Mouse (Mus musculus) embryo, embryonic 11 days (tissue): ENCODE measurements at regions not wholly inside any gene's neighbourhood (a gene's known extent, or its start where the extent isn't known, plus 50 kb on each side); places are given as distances from the start of the nearest gene placed in this dataset.

ENCODE experiments used
- DNase-seq: peaks from one replicate; pipeline ENCODE4 v3.0.0-alpha.2; 2015

DNA sequence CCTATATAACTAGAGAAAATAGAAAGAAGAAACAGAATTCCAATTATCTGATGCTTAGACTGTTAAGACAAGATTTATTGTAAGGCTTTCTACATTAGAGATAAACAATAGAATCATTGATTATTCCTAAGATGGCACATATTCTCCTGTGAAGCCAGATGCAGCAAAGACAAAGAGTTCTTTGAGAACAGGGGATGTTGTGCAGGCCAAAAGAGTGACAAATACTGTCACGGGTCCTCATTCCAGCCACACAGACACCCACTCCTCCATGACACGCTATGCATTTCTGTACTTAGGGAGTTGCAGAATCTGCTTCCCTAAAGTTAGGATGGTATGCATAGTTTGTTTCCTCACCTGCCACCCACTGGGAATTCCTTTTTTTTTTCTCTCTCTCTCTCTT, 245.2 kb downstream of the Sv2b start:
- DNase-seq, result no peak

DNA sequence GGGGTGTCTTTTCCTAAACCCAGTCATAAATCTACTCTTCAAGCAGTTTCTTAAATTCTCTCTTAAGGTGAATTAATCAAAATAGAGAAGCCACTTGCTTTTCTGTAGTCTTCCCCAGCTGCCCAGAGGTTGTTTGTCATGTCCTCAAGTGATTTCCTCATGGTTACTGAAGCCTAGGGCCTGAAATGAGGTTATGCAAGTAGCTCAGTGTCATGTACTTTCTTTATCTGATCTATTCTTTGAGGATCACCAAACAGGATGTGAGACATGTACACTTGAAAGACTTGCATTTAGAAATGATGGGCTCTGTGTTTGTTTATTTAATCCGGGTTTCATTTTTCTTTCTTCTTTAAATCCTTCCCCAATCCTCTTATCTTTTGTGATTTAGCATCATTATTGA, 258.8 kb downstream of the Sv2b start:
- DNase-seq, result no peak

DNA sequence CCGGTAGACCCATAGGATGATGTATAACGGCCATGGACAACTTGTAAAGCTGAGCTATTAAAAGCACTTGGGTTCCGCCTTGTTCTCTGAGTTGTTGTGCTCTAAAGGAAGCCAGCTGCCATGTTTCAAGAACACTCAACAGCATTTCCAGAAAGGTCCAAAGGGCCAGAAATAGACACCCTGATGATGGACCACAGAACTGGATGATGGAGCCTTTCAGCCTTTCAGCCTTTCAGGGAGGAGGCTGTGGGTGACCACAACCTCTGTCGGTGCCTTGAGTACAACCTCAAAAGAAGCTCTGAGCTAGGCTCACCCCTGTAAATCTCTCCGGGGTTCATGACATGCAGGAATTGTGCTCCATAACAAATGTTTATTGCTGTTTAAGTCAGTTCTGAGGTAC, 259.3 kb downstream of the Sv2b start:
- DNase-seq, result no peak

DNA sequence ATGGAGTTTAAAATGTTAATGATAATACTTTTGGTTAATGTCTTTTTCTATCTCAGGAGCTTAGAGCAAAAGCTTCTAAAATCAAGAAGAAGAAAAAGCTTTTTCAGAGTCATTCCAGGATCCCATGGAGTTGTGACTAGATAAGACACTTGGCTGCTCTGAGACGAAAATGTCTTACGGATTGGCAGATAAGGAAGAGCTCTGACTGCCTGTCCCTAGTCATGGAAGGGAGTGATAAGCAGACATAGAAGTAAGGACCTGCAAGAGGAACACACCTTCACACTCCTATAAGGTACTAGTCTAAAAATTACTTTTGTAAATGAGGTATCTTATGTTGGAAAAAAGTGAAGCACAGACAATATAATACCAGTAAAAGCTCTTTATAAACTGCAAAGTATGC, 260.2 kb downstream of the Sv2b start:
- DNase-seq, result no peak

DNA sequence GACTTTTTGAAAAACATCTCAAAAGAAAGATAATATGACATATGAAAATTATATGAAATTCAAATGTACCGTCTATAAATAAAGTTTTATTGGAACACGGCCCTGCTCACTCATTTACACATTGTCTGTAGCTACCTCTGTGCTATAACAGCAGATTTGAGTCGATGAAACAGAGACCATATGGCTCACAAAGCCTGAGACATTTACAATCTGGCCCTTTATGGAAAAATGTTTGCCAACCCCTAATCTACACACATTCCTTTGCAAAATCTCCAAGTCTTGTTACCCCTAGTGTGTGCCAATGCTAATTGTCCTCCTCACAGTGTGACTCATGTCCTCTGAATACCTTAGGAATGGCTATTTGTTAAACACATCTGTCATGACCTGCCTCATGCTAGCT, 261.2 kb downstream of the Sv2b start:
- DNase-seq, result no peak

DNA sequence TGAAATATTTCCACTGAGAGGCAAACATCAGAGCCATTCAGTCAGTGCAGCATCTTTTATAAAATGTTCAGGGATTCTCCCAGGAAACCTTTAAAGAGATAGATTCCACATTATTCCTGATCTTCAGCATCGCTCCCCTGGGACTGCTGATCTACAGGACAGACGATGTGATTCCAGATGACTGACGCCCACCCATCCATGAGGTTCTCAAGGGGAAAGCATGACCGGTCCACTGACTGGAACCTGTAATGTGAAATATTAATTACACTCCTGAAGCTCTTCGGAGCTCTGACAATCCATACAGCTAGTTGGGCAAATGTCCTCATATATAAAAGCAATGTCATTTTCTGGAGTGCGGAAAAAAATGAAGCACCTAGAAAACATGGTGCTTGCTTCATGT, 268.2 kb downstream of the Sv2b start:
- no peak for DNase-seq

DNA sequence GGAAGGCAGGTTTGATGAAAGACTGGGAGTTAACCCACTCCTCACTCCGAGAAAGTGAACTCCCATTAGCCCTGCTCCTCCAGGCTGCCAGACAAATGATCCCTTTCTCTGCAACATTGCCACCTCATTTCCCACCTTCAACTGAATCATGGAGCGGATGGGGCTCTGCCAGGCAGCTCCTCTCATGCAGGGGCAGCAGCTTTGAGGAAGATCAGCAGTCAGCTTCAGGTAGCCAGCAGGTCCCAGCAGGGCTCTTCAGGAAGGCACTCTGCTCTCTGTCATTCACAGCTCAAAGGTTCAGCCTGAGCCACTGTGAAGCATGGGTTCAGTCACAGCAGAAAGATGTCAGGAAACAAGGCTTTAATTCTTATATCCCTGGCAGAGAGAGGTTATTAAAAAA, 282.9 kb downstream of the Sv2b start:
- DNase-seq, result no peak

DNA sequence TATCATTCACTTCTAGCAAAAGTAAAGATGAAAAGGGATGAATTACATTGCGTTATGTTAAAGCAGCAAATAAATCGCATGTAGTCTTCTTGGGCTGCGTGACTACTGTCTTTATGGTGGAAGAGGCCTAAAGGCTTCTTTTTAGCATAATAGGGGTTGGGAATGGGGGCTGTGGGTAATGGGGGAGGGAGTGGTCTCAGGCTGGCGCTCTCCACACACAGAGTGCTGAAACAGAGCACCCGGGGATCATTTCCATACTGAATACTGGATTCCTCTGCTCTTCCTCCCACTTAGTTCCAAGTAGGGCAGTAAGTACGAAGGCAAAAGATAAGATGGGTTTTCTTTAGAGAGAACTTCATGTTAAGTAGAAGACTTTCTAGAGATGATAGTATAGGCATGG, 287.1 kb downstream of the Sv2b start:
- peak; percentile 43 for DNase-seq

DNA sequence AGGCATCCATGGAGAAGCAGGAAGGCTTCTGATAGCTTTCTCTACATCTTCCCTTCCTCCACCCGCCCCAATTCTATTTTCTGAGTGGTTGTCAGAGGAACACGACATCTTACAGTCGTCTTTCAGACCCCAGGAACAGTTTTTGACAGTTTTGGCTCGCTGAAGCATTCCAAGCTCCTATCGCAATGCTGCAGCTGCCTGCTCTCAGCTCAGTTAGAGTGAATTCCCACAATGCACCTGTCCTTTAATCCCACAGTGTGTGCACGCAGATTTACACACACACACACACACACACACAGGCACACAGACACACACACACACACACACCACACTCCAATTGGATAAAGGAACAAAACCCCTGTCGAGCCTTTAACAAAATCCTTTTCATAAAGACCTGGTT, 290.4 kb downstream of the Sv2b start:
- no peak for DNase-seq

DNA sequence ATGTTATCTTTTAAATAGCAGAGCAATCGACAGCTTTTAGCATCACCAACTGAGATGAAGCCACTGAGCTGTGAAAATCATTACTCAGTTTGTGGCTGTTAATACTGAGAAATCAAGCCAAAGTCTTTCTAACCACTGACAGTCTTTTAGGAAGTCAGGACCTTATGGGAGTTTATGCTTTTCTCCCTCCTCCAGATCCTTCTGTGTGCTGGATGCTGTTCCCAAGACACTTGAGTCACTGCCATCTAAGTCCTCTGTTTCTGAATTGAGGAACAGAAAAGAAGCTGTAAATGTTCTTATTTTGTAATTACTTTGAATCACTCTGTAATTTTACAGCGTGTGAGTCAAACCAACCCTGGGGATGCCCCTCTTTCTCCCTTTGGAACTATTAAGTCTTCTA, 300.6 kb downstream of the Sv2b start:
- no peak for DNase-seq

DNA sequence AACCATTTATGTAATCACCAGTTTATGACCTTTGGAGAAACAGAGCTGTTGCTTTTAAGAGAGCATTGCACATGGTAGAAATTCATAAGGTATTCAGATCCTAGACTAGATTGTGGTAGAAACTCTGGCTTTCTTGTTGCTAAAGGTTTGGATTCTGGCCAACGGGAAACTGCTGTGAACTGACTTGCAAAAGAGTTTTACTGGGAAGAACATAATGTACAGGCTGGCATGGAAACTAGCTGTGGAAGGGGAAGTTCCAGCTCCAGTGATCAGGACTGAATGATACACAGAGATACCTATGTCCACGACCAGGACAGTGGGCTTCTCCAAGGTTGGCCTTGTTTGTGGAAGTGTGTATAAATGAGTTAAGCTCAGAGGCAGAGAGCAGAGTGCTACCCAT, 318.9 kb downstream of the Sv2b start:
- no peak for DNase-seq

DNA sequence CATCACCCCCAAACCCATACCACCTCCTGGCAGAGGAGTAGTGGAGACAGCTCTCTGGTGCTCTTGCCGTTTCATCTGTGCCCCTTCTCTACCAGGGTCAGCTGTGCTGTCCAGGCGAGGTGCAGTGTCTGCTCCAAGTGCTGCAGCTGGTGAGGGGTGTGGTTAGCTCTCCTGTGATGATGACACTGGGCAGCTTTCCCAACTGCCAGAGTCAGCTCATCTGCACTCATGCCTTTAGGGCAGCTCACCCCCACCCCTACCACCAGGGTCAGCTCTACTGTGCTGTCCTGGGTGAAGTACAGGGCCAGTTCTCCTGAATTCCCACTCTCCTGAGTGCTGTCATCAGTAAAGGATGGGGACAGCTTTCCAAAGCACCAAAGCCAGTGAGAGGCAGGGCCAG, 329.6 kb downstream of the Sv2b start:
- no peak for DNase-seq

DNA sequence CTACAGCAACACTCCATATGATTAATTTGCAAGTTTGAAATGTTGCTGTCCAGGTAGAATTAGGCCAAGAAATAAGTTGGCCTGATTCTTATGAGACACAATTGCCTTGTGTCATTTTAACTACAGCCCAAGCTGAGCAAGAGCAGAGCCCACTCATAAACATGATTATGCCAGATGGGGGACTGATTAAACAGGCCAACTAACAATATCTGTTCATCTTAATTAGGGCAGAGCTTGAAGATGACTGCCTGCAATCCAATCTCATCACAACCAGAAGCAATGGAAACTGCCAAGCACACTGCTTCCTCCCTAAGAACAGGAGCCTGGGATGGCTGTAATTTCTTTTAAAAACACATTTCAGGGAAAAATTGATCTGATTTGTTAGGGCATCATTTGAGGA, 333.1 kb downstream of the Sv2b start:
- DNase-seq, result no peak

DNA sequence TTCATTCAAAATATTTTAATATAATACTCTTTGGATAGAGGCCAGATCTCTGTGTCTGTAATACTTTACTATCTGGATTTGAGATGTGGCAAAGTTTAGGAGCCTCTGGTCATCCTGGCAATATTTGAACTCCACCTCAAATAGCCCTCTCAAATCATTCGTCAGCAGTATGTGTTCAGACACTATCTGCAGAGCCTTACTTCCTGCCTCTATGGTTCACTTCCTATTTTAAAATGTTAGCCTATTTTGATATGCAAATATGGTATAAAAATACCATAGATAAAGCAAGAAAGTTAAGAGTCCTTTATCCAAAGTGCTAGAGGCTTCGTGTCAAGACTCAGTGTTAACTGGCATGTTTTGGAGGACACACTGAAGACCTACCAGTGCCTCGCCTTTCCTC, 334.6 kb downstream of the Sv2b start:
- no peak for DNase-seq

DNA sequence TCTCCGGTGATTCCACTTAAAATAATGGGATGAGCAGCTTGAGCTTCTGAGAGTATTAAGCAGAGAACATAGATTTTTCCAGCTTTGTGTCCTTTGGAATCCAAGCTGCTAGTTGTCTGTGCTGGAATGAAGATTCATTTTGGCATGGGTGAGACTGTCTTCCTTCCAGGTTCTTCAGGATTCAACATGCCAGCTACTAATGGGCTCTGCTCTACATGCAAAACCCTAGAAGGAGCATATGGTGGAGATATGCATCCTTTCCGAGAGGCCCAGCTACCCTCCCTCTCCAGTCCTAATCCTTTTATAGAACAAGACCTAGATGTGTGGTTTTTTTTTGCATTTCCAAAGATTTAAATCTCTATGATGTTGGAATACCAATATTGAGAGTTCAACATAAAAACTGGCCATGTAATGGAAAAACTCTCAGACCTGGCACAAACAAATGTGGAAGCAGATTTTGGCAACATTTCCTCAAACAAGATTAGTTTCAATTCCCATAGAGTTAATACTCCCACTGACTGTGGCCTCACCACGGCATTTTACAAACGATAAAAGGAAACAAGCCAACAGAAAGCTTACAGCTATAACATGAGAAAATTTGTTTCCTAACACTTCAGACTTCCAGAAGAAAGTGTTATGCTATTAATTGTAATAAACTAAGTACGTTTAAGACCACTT, 364.5 kb downstream of the Sv2b start:
- DNase-seq, result no peak

DNA sequence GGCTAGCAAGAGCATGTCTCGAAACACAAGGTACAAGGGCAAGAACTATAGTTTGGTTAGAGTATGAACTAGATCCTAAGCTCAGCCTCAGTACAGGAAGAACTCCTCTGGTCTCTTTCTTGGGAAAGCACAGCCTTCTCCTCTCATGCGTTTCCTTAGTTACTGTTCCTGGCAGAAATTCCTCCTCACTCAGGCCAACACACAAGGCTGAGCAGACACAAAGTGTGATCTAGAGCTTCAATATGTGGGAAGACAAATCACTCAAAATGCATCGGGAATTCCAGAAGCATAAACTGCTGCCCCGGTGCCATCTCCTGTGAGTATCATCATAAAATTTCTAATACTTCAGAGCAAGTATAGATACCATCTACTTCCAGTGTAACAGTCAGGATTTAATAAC, 366.1 kb downstream of the Sv2b start:
- no peak for DNase-seq

DNA sequence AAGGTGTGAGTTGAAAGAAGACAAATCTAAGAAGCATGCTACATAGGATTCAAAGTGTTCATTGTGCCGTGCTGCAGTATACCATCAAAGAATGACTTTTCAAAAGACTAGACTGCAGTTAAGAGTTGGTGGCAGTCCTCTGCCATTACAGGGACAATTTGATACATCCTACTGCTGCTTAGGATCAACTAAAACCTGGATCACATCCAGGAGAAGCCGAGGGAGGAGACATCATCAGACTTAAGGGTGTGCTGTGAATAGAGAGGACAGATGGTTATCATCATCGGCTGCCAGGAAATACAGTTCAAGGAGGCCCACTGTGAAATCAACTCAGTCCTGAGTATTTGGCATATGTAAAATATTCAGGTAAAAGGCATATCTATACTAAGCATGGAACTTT, 366.9 kb downstream of the Sv2b start:
- no peak for DNase-seq

DNA sequence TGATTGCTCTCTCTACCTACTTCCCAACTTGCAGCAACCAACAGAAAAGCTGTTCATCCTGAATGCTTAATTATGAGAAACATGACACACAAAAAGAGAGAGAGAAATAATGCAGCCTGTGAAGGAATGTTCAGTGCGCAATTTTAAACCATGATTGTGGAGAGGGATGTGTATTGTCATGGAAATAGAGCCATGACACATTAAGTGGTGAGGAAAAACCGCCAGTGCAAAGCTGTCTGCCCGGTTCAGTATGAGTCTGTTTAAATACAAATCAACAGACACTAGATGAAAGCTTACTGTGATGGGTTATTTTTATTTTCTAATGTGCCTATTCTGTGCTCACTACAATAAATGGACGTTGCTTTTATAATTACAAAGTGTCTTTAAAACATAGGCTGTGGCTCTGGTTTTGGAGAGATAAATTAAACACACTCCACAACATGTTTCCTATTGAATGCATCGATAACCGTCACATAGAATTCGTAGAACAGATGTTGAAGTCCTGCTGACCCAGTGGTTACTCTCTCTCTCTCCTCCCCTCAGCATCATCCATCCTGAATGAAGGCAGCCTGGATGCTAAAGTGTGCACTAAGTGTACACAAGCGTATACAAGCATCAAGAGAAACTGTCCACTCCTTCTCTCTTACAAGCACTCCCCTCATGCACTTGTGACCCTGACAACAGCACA, 374.7 kb upstream of the Slco3a1 start:
- DNase-seq, result no peak

DNA sequence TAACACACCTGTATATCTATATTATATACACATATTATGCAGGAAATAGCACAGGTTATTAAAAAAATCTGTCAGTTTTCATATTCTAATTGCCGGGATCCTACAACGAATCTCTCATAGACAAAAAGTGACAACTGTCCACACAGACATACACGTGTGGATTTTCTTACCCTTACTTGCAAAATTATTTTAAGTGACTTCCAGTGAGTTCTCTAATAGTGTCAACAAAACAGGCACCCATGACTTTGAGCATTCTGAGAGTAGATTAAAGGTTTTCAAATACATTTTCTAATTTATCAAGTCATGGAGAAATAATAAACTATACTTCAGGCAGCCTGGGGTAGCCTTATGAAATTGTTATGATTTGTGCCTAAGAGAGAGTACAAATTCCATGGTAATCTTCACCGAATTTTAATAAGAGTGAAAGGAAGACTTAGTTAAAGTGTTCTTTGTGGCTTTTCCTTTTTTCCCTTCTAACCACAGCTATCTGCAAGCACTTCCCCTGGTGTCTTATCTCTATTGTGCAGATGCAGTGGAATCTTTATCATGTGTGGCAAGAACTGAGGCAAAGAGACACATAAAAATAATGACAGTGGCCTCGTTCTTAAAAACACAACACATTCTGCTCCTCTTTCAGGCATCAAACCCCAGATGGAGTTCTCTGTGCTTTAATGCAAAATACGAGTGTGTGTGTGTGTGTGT, 373.8 kb upstream of the Slco3a1 start:
- DNase-seq, result no peak

DNA sequence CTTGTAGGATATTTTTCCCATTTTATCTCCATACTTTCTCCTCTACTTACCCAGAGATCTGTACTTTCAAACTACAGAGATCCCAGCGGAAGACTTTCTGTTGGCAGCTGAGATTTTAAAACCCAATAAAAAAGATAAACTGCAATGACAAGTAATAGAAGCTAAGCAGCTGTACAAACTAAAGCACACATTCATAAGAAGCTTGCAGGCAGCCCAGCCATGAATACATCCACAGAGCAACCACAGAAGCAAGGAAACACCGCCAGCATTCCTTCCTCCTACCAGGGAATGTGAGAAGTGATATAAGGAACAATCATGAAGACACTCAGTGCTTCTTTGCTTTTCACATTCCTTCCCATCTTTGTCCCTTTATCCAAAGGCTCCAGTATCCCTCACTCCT, 372.1 kb upstream of the Slco3a1 start:
- no peak for DNase-seq

DNA sequence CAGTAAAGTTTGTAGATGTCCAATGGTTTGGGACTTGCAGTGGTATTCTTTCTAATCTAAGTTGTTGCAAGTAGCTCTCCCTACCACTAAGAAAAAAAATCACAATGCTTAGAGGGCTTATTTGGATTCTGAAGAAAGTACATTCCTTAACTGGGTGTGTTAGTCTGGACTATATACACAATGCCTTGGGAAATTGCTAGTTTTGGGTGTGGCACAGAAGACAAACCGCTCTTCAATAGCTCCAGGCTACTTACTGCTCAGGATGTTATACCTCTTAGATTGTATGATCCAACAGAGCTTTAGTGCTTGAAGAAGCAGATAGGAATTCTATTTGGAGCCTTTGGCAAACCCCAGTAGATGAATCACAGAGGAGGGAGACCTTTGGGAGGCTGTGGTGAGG, 369.6 kb upstream of the Slco3a1 start:
- no peak for DNase-seq

DNA sequence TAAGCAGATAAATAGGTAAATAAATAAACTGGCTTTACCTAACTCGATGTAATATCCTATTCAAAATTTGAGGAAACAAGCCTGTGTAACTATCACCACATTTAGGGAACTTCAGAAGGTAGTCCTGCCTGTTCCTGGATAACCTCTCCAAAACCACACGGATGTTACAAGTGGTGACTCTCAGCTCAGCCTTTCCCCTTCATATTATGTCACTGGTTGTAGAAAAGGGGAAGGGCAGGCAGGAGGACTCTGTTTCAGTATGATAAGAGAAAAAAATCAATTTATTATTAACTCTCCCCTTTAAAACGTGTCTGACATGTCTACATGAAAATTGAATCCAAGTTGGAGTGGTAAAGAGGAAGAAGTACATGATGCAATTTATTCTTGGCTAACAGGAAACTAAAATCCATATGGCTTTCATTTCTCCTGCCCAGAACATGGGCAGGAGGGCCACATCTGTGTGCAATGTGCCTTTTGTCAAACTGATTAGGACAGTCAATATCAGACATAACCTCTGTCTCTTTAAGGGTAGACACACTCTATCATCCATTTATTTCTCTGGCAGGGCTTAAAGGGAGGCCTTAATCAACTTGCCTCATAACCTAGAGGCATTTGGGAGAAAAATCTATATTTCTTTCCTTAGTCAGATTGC, 353.9 kb upstream of the Slco3a1 start:
- DNase-seq, result peak; percentile 49

DNA sequence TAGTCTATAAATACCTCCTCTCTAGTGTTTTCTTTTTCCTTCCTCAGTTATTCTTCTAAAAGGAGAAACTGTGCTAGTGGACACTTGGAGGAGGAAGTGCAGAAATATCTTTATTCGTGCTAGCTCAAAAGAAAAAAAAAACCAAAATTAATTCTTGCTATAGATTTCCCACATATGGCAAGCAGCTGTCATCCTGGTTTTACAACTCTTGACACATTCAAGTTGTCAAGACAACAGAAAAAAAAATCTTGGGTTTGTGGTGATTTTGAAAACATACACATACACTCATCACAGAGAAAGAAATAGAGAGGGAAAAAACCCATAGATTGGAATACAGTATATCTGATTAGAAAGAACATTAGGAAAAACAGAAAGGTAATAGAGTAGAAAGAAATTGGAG, 352.8 kb upstream of the Slco3a1 start:
- peak; percentile 9 for DNase-seq

DNA sequence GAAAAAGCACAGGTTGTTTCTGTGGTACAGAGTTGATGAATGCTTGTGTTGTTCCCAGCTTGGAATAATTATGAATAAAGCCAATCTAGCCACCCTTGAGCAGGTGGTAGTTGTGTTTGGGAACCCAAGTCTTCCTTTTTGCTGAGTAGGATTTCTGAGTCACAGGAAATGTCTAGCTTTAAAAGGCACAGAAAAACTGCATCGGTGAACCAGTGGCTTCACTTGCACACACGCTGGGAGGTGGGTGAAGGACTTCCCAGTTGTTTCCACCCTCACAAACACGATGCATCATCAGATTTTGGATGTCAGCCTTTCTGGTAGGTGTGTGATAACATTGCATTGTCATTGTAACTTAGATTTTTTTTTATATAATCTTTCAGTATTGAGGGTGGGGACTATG, 322.9 kb upstream of the Slco3a1 start:
- DNase-seq, result no peak
